Mouse (Mus musculus): ENCODE measurements at regions not wholly inside any gene's neighbourhood (a gene's known extent, or its start where the extent isn't known, plus 50 kb on each side); places are given as distances from the start of the nearest gene placed in this dataset.

DNA sequence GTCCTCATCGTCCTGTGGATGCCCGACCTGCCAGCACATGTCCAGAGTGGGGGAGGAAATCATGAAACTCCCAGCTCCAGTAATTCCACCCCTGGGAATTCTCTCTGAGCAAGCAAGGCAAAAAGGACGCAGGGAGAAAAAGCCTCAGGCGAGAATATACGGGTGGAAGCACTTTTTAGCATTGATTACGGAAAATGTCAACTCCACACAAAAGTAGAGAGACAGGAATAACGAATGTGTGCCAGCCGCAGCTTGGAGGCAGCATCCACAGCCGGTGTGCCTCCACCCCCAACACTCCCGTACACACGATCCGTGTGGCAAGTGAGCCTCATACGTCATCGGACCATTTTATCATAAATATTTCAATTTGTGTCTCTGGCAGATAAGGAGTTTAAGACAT lies 123.5 kb downstream of the Plxna1 start:
- Histone ChIP-seq H3K9ac (ENCODE audit: insufficient read depth, low read depth) (no peak overlapping the region), H3K4me1 (ENCODE audit: control insufficient read depth in 1 of 2, insufficient read depth in 2 of 2) (peaks cover 8 to 13% of the 10 kb centered on the region in 2 experiments; a peak in 3 of 4 replicates), H3K27ac (ENCODE audit: insufficient read depth, low read depth) (no peak overlapping the region), H3K27me3 (replicated peaks) (peaks cover 7% of the 10 kb centered on the region), H3K79me2 (replicated peaks; ENCODE audit: control insufficient read depth, extremely low read depth, insufficient read depth, poor library complexity, severe bottlenecking) (no peaks in the 10 kb centered on the region), H3K4me2 (ENCODE audit: insufficient read depth, low read depth, poor library complexity, severe bottlenecking) (no peak overlapping the region), H3K36me3 (replicated peaks in 1 of 2; ENCODE audit: control insufficient read depth in 1 of 2, insufficient read depth in 1 of 2, low read length in 1 of 2) (no peaks in the 10 kb centered on the region), H3K4me3 (replicated peaks in 1 of 3; ENCODE audit: low read depth in 2 of 3, low read length in 2 of 3, poor library complexity in 1 of 3) (no peak overlapping the region), H3K9me3 (replicated peaks; ENCODE audit: low read length) (peaks cover 8% of the 10 kb centered on the region)
- TF ChIP-seq MAZ (IDR thresholded peaks at IDR 0.05; ENCODE audit: low read depth, low read length) (no peak), BHLHE40 (IDR thresholded peaks at IDR 0.05; ENCODE audit: low read depth, low read length) (no peak), ZMIZ1 (IDR thresholded peaks at IDR 0.05; ENCODE audit: low read depth, low read length) (no peak)
- no peak for DNase-seq (ENCODE audit: extremely low read depth)
- in situ Hi-C loops (cut with MboI; ENCODE audit: low pct_ligation_motif_present, low pct_unique_long_range_greater_than_20kb, low sequenced_read_pairs): loop anchor here (25.0 kb wide), 1 partner anchor 102 kb away; no protein-coding TSS in a partner anchor
- dilution Hi-C loops (cut with MboI; ENCODE audit: extremely low pct_ligation_motif_present, extremely low pct_unique_long_range_greater_than_20kb, low sequenced_read_pairs): no loop called here

DNA sequence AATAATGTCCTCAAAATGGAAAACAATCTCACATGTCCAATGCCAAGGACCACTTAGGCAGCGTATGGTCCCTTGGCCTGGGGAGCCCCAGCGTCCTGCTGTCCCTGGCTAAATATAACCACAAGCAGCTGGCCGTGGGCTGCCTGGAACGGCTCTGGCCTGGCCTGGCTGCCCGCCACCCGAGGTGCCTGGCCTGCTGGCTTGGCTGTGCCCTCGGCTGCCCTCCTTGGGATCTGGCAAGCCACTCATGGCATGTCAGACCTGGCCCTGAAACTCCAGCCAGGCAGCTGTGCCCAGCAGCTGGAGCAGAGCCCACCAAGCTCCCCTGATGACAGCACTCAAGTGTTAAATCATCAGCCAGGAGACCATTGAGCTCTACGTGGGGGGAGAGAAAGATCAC lies 122.9 kb downstream of the Plxna1 start:
- Histone ChIP-seq H3K4me1 (ENCODE audit: control insufficient read depth in 1 of 2, insufficient read depth in 2 of 2) (peaks cover 2 to 13% of the 10 kb centered on the region in 2 experiments; a peak in 3 of 4 replicates), H3K27me3 (replicated peaks) (peaks cover 9% of the 10 kb centered on the region), H3K4me2 (ENCODE audit: insufficient read depth, low read depth, poor library complexity, severe bottlenecking) (no peak overlapping the region), H3K27ac (ENCODE audit: insufficient read depth, low read depth) (no peak overlapping the region), H3K9ac (ENCODE audit: insufficient read depth, low read depth) (no peak overlapping the region), H3K4me3 (replicated peaks in 1 of 3; ENCODE audit: low read depth in 2 of 3, low read length in 2 of 3, poor library complexity in 1 of 3) (no peak overlapping the region), H3K9me3 (replicated peaks; ENCODE audit: low read length) (peaks cover 8% of the 10 kb centered on the region), H3K79me2 (replicated peaks; ENCODE audit: control insufficient read depth, extremely low read depth, insufficient read depth, poor library complexity, severe bottlenecking) (no peaks in the 10 kb centered on the region), H3K36me3 (replicated peaks in 1 of 2; ENCODE audit: control insufficient read depth in 1 of 2, insufficient read depth in 1 of 2, low read length in 1 of 2) (no peaks in the 10 kb centered on the region)
- TF ChIP-seq USF1 (IDR thresholded peaks at IDR 0.05; ENCODE audit: low read depth, low read length) (no peak), E2F4 (IDR thresholded peaks at IDR 0.05; ENCODE audit: insufficient replicate concordance, low read depth, low read length) (no peak), SMC3 (IDR thresholded peaks at IDR 0.05; ENCODE audit: low read depth, low read length) (no peak), JUN (IDR thresholded peaks at IDR 0.05; ENCODE audit: insufficient read depth, low read depth, low read length) (no peak), SIN3A (IDR thresholded peaks at IDR 0.05; ENCODE audit: low read length) (no peak), MYC (IDR thresholded peaks at IDR 0.05; ENCODE audit: low read depth, low read length) (no peak), CHD2 (IDR thresholded peaks at IDR 0.05; ENCODE audit: low read length) (no peak), PAX5 (IDR thresholded peaks at IDR 0.05; ENCODE audit: low read length) (no peak), BHLHE40 (IDR thresholded peaks at IDR 0.05; ENCODE audit: low read depth, low read length) (no peak), MAX (IDR thresholded peaks at IDR 0.05; ENCODE audit: low read length) (no peak), MXI1 (IDR thresholded peaks at IDR 0.05; ENCODE audit: low read depth, low read length) (no peak), ZC3H11A (IDR thresholded peaks at IDR 0.05; ENCODE audit: low read depth, low read length) (no peak), POLR2A (IDR thresholded peaks at IDR 0.05; ENCODE audit: low read depth, low read length) (no peak)
- in situ Hi-C loops (cut with MboI; ENCODE audit: low pct_ligation_motif_present, low pct_unique_long_range_greater_than_20kb, low sequenced_read_pairs): loop anchor here (25.0 kb wide), 1 partner anchor 102 kb away; no protein-coding TSS in a partner anchor
- no peak for DNase-seq (ENCODE audit: extremely low read depth)
- dilution Hi-C loops (cut with MboI; ENCODE audit: extremely low pct_ligation_motif_present, extremely low pct_unique_long_range_greater_than_20kb, low sequenced_read_pairs): no loop called here

Measured in CH12.LX (cell line).